Mouse (Mus musculus): ENCODE results near the gene Spred2.

Gene Spred2

DNA sequence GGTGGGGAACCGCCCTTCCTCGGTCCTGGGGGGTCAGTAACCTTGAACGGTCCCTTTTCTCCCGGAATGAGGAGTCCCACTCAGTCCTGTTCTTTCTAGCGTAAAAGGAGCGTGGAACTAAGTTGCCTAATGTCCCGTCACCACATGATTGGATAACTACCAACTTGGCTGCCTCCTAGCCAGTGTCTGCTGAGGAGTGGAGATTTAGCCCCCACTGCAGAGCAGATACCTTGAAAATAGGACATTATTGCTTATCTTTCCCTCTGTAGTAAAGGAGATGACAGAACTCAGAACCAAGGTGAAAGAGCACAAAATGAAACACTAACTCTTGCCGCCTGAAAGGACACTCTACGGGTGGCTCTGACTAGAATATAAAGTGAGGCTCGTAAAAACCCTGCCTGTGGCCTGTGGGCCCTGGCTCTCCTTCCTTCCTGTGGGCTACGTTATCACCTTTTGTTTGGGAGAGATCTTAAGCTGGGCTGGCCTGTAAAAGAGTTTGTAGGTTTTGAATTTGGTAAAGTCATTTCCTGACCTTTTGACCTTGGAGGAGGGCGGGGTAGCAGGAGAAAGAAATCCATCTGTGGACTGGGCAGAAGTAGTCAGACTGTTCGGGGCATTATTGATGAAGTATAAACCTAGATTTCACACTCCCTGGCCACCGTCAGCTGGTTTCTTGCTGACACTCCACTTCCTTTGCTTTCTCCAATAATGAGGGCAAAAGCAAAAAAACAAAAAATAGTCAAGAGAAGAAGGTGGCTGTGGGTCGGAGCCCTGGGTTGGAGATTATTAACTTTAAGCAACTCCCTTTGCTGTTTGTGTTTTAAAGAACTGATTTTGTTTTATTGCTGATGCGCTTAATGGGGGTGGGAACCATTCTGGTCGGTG, 62.9 kb downstream of the Spred2 start:
- DNase-seq, result peak in 1 of 2 experiments; percentile 35

DNA sequence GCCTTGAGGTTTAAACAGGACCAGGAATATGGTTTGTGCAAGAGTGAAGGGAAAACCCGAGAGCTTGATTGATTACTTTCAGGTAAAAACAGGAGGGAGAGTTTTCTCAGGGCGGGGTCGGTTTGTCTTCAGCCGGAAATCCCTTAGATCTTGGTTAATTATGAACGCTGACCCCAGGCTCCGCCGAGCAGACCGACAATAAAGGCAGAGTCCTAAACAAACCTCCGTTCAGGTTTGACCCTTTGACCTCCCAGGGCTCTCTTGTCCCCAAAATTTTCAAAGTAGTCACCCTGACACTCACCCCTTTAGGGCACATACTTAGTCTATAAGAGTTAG, 63.5 kb downstream of the Spred2 start:
- no peak for DNase-seq

DNA sequence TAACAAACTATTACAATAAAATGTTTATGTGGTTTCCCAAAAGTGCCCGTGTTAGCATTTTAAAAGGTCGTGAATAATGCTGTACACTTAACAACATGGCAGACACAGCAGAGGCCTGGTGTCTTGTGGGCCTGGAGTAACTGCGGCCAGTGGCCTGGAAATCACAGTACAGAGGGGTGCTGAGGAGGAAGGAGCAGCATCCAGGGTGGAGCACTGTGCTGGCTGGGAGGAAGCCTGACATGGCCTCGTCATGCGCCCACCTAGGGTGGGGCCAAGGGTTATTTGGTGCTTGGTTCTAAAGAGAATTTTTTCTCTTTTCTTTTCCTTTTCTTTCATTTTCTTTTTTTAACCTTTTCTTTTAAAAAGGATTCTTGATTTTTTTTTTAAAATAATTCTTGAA, 64.0 kb downstream of the Spred2 start:
- DNase-seq, result no peak

DNA sequence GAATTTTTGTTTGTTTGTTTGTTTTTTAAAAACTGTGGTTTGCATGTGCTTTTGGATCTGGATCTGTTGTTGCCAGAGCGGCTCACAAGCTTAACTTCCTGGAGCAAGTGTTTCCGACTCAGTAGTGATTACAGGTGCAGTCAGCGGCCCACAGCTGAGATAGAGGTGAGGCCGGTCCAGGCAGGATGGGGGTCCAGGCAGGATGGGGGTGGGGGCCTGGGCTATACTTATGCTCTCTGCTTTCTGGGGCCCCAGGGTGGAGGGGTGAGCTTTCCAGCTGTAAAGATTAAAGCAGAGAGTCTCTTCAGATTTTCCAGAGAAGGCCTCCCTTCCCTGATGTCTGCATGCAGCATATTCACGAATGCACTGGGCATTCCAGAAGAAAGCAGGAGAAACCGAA, 64.5 kb downstream of the Spred2 start:
- DNase-seq, result no peak

DNA sequence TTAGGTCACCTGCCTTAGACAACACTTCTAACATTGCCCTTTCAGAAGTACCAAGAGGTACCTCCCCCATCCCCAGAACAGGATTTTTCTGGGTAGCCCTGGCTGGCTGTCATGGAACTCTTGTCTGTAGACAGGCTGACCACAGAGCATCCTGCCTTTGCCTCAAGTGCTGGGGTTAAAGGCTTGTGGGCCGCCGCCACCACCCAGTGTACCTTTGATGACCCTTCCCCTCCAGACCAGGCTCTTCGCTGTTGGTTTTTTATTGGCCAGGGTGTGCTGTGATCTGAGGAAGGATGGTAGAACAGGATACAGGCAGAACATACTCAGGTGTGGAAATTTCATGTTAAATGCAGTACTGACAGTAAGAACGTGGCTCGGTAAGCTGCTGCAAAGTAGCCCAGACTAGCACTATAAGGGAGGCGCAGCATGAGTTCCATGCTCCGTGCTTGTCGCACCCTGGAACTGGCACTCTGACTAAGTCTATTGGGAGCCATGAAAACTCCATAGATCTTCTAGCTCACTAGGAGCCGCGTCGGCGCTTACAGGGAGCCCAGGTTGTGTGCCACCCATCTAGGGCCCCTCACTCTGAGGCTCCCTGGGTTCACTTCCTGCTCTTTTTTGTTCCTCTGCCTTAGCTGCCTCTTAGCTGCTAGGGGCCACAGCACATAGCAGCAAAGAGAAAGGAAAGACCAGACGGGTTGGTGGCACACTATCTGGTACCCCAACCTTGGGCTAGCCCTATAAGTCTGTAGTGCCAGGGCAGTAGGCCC, 65.2 kb downstream of the Spred2 start:
- DNase-seq, result no peak

DNA sequence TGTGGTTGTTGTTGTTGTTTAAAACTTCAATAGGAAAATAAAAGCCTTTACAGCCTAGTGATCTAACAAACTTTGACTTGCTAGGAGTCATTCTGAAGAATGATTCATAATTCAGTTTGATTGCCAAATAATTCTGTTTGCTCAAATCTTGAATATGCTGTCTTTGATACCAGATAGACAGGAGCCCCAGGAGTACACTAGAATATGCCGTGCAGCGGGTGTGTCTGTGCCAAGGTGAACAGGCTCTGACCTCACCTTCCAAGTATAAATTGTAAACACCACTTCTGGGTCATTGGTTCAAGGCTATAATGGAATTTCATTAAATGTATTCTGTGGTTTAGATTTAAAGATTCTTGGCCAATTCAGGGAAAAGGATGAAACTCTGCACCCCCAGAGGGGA, 66.6 kb downstream of the Spred2 start:
- DNase-seq, result no peak

DNA sequence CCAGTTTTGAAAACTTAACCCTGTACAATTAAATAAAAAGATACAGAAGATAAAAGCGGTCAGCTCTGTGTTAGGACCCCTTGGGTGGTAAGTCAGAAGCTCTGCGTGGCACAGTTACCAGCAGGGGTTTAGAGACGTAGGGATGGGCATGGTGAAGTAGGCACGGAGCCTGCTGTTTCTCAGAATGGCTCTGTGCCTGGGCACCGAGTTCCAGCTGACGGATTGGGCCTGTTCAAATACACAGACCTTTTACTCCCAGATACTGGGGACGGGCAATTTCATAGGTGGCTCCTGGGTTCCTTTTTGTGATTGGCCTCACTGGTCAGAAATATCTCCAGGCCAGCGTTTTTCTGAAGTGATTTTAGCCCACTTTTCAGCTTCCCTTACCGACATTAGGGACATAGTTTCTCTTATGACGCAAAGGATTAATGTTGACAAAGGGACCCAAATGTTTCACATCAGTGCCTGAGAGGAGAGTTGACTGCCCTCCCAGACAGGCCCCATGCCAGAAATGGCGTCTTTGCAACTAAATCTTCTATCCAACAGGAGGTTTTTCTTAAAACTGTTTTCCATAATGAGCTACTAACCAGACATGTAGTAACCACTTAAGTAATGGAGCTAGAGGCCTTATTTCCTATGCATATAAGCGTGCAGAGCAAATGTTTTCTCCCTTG, 67.3 kb downstream of the Spred2 start:
- peak; percentile 58 to 63 for DNase-seq

DNA sequence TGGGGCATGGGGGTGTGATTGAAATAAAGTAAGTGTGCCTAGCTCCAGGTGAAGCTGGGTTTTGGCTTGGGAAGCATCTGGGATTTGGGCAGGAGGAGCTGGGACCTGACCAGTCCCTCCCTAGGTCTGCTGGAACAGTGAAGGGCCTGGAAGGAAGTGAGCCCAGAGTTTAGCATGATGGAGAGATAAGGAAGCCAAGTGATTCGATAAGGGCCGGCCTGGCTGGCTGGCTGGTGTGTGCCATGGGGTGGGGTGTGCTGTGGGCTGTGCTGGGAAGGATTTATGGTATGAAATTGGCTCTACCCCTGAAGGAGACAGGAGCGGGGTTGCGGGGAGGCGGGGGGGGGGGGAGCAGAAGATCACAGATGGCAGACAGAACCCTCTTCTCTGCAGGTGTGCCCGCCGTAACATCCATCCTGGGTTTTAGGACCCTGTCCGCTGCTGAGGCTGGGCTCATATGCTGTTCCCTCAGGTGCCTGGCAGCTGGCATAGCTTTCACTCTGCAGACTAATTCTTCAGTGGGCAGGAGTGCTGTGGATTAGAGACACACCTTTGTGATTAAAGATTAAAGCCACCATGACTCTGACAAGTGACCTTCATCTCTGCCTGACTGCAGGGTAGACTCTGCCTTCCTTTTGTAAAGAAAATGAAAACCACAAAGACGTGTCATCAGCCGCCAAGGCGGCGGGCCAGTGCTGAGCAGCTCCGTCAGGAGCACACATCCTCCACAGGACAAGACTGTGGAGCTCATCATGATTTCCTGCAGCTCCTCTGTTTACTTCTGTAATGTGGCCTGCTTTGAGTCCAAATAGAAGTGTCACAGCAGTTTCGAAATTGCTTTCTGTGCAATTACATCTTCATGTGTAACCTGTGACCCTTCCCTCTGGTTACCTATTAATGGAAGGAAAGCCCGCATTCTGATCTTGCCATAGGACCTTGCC, 68.4 kb downstream of the Spred2 start:
- peak in 1 of 2 experiments; percentile 47 for DNase-seq

DNA sequence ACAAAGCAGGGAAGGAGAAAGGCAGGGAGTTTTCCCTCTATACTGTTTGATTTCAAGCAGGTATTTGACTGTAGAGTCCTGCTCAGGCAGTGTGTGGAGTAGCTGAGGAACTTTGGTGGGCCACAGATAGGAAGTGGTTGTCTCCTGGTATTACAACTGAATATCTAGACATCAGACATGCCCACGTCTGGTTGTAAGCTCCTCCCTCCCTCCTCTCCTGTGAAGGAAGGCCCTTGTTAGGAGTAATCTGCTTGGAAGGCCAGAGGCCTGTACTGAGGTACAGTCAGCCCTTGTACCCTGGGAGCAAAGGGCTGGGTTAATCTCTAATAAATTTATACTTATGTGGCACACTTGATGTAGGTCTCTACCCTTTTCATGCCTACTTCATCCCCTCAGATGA, 69.6 kb downstream of the Spred2 start:
- DNase-seq, result no peak

DNA sequence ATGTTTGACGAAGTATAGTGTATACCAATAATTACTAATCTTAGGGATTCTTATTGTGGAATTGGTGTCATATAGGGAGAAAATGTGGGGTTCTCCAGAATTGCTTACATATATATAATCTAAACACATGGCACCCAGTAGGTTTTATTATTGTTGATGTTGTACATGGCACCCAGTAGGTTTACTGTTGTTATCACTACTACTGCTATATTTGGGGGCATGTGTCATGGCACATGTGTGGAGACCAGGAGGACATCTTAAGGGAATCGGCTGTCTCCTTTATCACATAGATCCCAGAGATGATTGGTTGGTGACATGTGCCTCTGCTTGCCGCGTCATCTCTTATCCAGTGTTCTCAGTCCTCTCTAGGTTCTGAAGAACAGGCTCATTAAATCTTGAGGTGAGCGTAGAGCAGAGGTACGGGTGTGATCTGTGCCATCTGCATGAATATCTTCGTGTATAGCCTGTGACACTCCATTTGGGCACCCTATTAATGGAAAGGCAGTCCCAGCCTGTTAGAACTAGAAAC, 70.2 kb downstream of the Spred2 start:
- DNase-seq, result no peak

DNA sequence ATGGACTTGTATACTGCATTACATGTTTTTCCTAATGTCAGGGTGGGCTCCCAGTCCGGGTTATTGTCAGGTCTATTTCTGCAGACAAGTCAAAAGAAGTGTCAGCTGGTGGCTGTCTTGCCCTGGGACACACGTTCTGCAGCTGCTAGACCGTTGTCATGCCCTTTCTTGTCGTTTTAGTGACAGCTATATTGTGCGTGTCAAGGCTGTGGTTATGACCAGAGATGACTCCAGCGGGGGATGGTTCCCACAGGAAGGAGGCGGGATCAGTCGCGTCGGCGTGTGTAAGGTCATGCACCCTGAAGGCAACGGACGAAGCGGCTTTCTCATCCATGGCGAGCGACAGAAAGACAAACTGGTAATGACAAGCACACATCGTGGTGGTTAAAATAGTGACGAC, 73.8 kb downstream of the Spred2 start:
- DNase-seq, result no peak

DNA sequence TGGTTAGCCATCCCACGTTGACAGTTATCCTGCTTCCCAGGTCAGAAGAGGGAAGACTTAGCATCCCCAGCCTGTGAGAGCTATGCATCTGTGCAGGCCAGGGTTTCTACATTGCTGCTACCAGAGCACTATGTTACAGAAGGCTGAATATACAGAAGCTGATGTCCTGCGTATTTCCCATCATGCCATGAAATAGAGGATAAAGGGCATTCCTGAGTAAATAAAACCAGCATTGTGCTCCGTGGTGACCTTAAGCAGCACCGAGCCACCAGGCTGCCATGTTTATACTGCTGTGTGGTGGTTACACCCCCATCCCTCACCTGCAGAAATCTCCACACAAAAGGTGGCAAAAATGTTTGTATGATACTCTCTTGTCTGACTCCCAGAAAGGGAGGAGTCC, 78.7 kb downstream of the Spred2 start:
- no peak for DNase-seq

DNA sequence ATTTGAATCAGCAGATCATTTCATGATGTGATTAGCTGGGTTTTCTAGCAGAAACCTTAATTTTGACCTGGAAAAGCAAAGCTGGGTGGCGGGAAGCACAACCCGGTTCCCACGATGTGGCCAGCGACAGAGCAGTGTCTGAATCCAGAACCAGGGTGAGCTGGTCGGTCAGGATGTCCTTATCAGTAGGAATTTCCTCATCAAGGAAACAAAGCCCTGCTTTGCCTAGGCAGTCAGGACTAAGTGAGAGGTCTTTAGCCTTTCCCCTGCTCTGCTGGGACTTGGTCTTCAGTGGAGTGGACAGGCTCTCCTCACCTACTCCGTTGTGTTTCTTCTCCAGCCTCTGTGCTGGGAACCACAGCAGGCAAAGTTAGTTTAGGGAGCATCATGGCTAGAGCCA, 83.5 kb downstream of the Spred2 start:
- no peak for DNase-seq

DNA sequence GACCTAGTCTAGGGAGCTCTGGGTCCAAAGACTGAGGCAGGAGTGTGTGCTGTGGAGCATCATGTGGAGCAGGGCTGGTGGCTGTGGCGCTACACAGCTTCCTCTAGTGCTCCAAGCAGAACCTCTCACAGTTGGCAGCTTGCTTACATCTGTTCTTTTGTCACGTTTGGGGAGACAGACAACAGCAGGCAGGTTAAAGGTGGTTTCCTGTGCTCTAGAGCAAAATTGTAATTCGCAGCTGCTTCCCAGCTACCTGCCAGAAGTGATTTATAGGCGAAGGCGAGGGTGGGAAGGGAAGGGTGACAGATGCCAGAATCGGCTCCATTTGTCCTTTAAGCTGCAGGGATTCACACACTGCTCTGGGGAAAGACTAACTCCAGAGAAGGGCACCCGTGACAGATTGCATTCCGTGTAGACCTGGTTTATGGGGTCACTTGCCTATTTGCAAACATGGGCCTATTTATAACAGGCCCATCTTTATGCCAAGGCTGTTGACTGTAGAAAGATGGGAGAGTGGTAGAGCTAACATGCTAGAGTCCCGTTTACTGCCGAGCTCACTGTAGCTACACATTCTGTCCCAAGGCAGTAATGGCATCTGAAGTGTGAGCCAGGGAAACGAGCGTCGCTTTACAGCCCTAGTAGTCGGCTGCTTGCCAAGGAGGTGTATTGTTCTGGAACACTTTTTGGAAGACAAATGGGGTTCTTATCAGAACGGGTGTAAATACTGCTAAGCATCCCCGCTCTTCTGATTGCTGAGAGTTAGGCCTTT, 87.2 kb downstream of the Spred2 start:
- DNase-seq, result peak; percentile 45 to 53

DNA sequence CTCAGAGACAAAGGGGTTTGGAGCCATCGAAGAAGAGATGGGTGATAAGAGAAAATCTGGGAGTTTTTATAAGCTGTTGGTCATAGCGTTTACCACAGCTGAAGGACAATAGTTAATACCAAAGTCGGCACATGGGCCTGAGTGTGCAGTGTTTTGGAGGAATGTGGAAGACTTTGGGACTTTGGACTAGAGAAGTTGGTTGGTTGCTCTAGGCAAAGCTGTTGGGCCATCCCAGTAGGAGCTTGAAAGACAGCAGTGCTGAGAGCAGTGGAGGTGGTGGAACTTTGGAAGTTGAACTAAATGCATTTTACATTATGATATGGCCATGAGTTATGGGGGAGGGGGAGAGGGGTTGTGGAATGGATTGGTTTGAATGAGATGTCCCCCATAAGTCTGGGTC, 89.2 kb downstream of the Spred2 start:
- DNase-seq, result no peak

DNA sequence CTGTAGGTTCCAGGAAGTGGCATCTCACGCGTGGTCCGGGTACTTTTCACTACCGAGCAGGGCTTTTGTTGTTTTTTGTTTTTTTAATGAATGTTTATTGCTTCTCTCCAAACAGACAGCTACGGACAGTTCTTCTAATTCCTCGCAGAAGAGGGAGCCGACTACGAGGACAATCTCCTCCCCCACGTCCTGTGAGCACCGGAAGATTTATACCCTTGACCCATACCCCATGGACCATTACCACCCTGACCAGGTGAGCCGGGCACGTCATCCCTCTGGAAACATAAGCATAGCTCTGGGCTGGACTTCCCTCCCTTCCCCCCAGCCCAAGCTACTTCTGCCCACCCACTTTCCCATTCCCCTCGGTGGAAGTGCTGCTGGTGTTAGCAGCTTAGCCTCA, 93.8 kb downstream of the Spred2 start:
- no peak for DNase-seq

DNA sequence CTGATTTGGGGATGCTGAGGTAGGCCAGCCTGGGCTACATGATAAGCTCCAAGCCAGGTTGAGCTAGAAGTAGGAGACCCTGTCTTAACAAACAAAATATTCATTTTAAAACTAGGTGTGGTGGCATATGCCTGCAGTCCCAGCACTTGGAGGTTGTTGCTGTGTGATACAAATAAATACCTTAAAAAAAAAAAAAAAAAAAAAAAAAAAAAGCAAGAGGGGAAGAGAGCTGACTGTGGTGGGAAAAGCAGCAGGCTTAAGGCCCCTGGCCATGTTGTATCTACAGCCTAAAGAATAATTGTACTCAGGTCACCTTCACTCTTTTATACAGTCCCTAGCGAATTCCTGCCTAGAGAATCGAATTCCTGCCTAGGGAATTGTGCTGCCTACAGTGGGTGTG, 94.7 kb downstream of the Spred2 start:
- no peak for DNase-seq

DNA sequence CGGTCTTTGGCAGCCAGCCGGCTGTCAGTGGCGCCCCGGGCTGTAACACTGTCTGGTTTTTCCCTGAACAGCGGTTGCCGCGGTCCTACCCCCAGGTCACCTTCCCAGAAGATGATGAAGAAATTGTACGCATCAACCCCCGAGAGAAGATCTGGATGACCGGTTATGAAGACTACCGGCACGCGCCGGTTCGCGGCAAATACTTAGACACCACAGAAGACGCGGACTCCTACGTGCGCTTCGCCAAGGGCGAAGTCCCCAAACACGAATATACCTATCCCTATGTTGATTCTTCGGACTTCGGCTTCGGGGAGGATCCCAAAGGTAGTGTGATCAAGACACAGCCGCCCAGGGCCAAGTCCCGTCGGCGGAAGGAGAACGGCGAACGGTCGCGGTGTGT, 96.5 kb downstream of the Spred2 start:
- no peak for DNase-seq

DNA sequence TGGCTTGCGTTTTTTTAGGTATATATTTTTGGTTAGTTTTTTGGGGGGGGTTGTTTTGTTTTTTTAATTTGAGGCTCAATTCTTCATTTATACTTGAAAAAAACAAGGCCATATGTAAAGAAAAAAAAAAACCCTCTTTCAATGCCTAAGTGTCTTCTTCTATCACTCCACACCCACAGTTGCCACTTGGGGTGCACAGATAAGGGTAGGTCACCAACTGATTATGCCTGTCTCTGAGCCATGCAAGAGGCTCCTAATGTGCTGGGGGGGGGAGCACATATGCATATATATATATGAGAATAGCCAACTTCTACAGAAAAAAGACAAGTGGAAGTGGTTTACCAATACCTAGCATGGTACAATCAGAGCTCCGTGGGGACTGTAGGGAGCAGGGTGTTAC, 98.3 kb downstream of the Spred2 start:
- no peak for DNase-seq

DNA sequence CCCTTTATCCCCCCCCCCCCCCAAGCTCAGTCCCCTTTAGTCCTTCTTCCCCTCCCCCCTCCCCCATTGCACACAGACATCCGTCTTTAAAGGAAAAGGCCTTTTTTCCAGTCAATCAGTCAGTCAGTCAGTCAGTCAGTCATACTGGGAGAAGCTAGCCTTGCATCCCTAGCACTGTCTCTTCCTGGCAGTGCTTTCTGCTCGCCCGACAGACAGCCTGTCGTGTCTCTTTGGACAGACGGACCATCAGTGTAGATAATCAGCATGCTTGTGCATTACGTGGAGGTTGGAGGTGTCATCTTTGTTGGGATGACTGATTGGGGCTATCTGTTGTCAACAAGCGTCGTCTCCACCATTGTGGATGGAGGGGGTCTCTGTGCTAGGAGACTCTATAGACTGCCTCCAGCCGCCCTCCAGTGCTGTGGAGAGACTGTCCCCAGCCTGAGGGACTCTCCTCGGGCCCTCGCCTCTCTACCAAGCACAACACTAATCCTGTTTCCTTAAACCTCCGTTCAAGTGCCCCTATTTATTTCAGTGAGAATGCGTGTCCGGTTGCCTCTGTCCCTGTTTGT, 98.8 kb downstream of the Spred2 start:
- DNase-seq, result no peak

DNA sequence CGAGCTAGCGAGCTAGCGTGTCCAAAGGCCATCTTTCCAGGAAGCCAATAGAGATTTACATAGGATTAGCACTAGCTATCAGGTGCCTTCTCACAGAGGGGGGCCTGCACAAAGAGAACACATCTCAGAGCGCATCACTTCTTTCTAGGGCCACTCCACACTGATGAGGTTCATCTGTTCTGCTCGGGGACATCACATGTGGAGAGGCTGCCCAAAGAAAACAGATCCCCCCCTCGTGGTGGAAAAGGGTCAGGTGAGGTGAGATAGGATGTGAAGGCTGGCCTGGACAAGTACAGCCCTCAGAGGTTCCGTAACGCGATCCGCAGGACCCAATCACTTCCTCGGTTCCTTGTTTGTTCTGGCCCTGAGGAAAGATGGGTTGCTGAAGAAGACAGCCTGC, 101.7 kb downstream of the Spred2 start:
- DNase-seq, result peak; percentile 30 to 35

Measured in cerebellum, adult 18-20 months (tissue).